Mouse (Mus musculus) right cerebral cortex, adult 18-20 months (tissue): ENCODE data around the gene Zfp946.

Experiments
- DNase-seq: peaks from one replicate; pipeline ENCODE4 v3.0.0; 2022; ENCODE audit warnings: mixed read lengths

Zfp946 gene

DNA sequence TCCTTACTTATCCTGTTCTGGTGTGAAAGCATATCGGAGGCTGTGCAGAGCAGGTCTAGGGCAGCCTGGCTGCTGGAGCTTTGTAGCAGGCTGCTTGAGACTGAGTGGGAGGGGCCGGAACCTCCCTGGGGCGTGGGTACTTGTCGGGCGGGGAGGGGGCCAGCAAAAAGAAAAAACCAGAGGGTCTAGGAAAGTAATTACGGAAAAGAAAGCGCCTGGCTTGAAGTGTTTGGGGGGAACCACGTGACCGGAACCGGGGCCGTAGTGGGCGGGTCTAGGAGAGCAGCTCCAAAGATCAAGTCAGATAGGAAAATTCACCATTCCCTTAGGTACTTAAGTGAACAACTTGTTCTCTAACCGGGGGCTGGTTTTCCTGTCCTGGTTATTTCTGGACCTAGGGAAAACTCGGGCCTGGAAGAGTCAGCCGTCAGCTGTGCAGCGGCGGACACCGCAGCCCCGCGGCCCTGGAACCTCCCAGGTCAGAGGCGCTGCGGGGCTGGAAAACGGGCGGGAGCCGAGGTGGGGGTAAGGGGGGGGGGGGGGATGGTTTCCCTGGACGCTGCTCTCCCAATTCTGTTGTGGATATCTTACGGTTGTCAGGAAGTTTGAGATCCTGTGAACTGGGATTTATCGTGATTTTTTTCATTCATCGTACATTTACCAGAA lies at the start of gene Zfp946:
TSS of gene Zfp946 (plus strand) at position 271 of the 666 bp plus-strand sequence.
- peak; percentile 77 for DNase-seq

GRCm38 (mm10) chr17:22410756-22411155 lies 13.3 kb upstream of the Zfp946 start:
- no peak for DNase-seq

- peak; percentile 48 for DNase-seq
Measured at GRCm38 (mm10) chr17:22417510-22417909, 6.5 kb upstream of the Zfp946 start.

GRCm38 (mm10) chr17:22424636-22425354 lies 773 bp downstream of the Zfp946 start:
- no peak for DNase-seq

- DNase-seq, result no peak
Measured at GRCm38 (mm10) chr17:22447684-22448083, 23.7 kb downstream of the Zfp946 start.

GRCm38 (mm10) chr17:22497120-22497519 lies 73.1 kb downstream of the Zfp946 start:
- no peak for DNase-seq
